Mouse (Mus musculus) common myeloid progenitor, adult 5-6 weeks (primary cell): ENCODE data around the gene Gm26992. TPM values are rescaled to one million over a fixed set of nuclear protein-coding genes. Genes with fewer than 3 reads are reported as not detected.

Experiments used
- ATAC-seq: replicated peaks from 2 replicates; pipeline ENCODE4 v1.8.0; 2016; ENCODE audit warnings: low read depth, mild to moderate bottlenecking, moderate TSS enrichment, inconsistent platforms; ENCODE audit not compliant: poor library complexity, severe bottlenecking
- total RNA-seq: library from RNA; stranded (forward); fragments of 200-1000, 187-1606 nt; gene quantifications from 2 replicates; pipeline ENCODE4 v1.2.3, GENCODE M21; 2017

Gene Gm26992
- total RNA-seq, 1 experiment from 2014 or later: not detected

GRCm38 (mm10) chrX:103481243-103482096, 59.7 kb downstream of the Gm26992 start:
- ATAC-seq: no peak

- ATAC-seq: no peak
These were observed 60.3 kb downstream of the Gm26992 start for GRCm38 (mm10) chrX:103482097-103482451.

GRCm38 (mm10) chrX:103483047-103483446, 61.2 kb downstream of the Gm26992 start:
- no peak for ATAC-seq

GRCm38 (mm10) chrX:103484050-103484449, 62.2 kb downstream of the Gm26992 start:
- no peak for ATAC-seq

GRCm38 (mm10) chrX:103490853-103491252, 69.0 kb downstream of the Gm26992 start:
- ATAC-seq: no peak

- ATAC-seq: peak; percentile 31
These were observed 70.8 kb downstream of the Gm26992 start for GRCm38 (mm10) chrX:103492398-103493256.

GRCm38 (mm10) chrX:103493351-103494173, 71.8 kb downstream of the Gm26992 start:
- peak; percentile 88 for ATAC-seq

- no peak for ATAC-seq
These were observed 77.6 kb downstream of the Gm26992 start for GRCm38 (mm10) chrX:103499374-103499773.

- no peak for ATAC-seq
These were observed 78.3 kb downstream of the Gm26992 start for GRCm38 (mm10) chrX:103500137-103500536.

- ATAC-seq: no peak
These were observed 86.4 kb downstream of the Gm26992 start for GRCm38 (mm10) chrX:103508218-103508617.

GRCm38 (mm10) chrX:103509168-103510019, 87.6 kb downstream of the Gm26992 start:
- no peak for ATAC-seq

- ATAC-seq: no peak
These were observed 93.0 kb downstream of the Gm26992 start for GRCm38 (mm10) chrX:103514782-103515181.

- ATAC-seq: no peak
These were observed 93.5 kb downstream of the Gm26992 start for GRCm38 (mm10) chrX:103515346-103515745.

GRCm38 (mm10) chrX:103518798-103519197, 97.0 kb downstream of the Gm26992 start:
- ATAC-seq: no peak

GRCm38 (mm10) chrX:103519547-103519946, 97.7 kb downstream of the Gm26992 start:
- no peak for ATAC-seq

- ATAC-seq: peak; percentile 52
These were observed 99.5 kb downstream of the Gm26992 start for GRCm38 (mm10) chrX:103521221-103521716.

- peak; percentile 96 for ATAC-seq
These were observed 107.4 kb downstream of the Gm26992 start for GRCm38 (mm10) chrX:103529185-103529584.
